Mouse (Mus musculus) myocyte (in vitro differentiated cells): Measurements from ENCODE around the gene Morc3.

Experiments
- CEBPB ChIP-seq: IDR thresholded peaks from 2 replicates; pipeline ENCODE4 v1.6.1; 2011; ENCODE audit warnings: mild to moderate bottlenecking, moderate library complexity; ENCODE audit not compliant: poor library complexity, insufficient read depth, severe bottlenecking
- E2F4 ChIP-seq: IDR thresholded peaks from one replicate; pipeline ENCODE4 v1.6.1; 2011; ENCODE audit warnings: mild to moderate bottlenecking, control low read depth, moderate library complexity; ENCODE audit not compliant: insufficient read depth
- MAX ChIP-seq: IDR thresholded peaks from one replicate; pipeline ENCODE4 v1.6.1; 2011; ENCODE audit warnings: low read depth, mild to moderate bottlenecking, control low read depth
- MYOD1 ChIP-seq, 3 experiments: IDR thresholded peaks; one replicate each; pipeline ENCODE4 v1.6.1; 2011; ENCODE audit warnings: control low read depth in 2 of 3, low read depth in 2 of 3, mild to moderate bottlenecking in 2 of 3, moderate library complexity in 1 of 3; ENCODE audit not compliant: insufficient read length in 2 of 3, control insufficient read depth in 1 of 3
- MYOG ChIP-seq, 3 experiments: IDR thresholded peaks; one replicate each; pipeline ENCODE4 v1.6.1; 2011; ENCODE audit warnings: control low read depth in 2 of 3, low read depth in 2 of 3, mild to moderate bottlenecking in 2 of 3; ENCODE audit not compliant: insufficient read length in 2 of 3, control insufficient read depth in 1 of 3, insufficient read depth in 1 of 3
- POLR2A ChIP-seq: IDR thresholded peaks from one replicate; pipeline ENCODE4 v1.6.1; 2011; ENCODE audit warnings: low read depth, mild to moderate bottlenecking, control low read depth, moderate library complexity; ENCODE audit not compliant: insufficient read length
- POLR2AphosphoS2 ChIP-seq: IDR thresholded peaks from one replicate; pipeline ENCODE4 v1.6.1; 2011; ENCODE audit warnings: low read depth, control low read depth; ENCODE audit not compliant: insufficient read length
- REST ChIP-seq: IDR thresholded peaks from one replicate; pipeline ENCODE4 v1.6.1; 2011; ENCODE audit warnings: mild to moderate bottlenecking, control low read depth, moderate library complexity; ENCODE audit not compliant: insufficient read depth, insufficient read length
- TCF12 ChIP-seq: IDR thresholded peaks from one replicate; pipeline ENCODE4 v1.6.1; 2011; ENCODE audit warnings: mild to moderate bottlenecking, control low read depth; ENCODE audit not compliant: poor library complexity, insufficient read depth, severe bottlenecking
- TCF3 ChIP-seq: IDR thresholded peaks from one replicate; pipeline ENCODE4 v1.6.1; 2011; ENCODE audit warnings: low read depth, control low read depth; ENCODE audit not compliant: insufficient read length
- USF1 ChIP-seq: IDR thresholded peaks from one replicate; pipeline ENCODE4 v1.6.1; 2011; ENCODE audit warnings: low read depth, mild to moderate bottlenecking, control low read depth, moderate library complexity

DNA sequence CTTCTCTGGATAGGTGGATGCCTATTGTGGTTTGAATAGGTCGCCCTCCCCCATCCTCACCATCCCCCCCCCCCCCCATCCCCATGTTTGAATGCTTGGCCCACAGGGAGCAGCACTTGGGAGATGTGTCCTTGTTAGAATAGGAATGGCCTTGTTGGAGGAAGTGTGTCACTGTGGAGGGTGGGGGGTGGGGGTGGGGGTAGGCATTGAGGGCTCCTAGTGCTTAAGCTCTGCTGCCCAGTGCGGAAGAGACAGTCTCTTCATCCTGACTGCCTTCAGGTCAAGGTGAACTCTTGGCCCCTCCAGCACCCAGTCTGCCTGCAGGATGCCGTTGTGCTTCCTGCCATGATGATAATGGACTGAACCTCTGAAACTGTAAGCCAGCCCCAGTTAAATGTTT lies 10.2 kb upstream of the Morc3 start:
- TF ChIP-seq POLR2AphosphoS2 (no peak), POLR2A (no peak), TCF12 (no peak), MYOG (IDR thresholded peaks at IDR 0.05; ENCODE audit: control insufficient read depth in 1 of 3, insufficient read depth in 1 of 3, insufficient read length in 2 of 3, low read depth in 2 of 3) (no peak), MAX (no peak), MYOD1 (IDR thresholded peaks at IDR 0.05; ENCODE audit: control insufficient read depth in 1 of 3, insufficient read length in 2 of 3, low read depth in 2 of 3) (no peak), USF1 (no peak), TCF3 (no peak), CEBPB (no peak), E2F4 (no peak), REST (no peak)
